Mouse (Mus musculus) CD4-positive naive resting alpha-beta T cell, adult 76 days (primary cell): ENCODE measurements around the gene Lbx1. TPM values are rescaled to one million over a fixed set of nuclear protein-coding genes. Genes with fewer than 3 reads are reported as not detected.

Experiments
- total RNA-seq: library from RNA; stranded (reverse); gene quantifications from one replicate; pipeline ENCODE4 v1.2.4, GENCODE M21; 2023

Lbx1 gene
- not detected for total RNA-seq

GRCm38 (mm10) chr19:45235766-45236362, at the start of gene Lbx1:
Gene Lbx1 (minus strand): TSS chr19:45235812.

Other genes starting within 250 kb of the Lbx1 start
- 0.35 TPM for gene Sema4g, start 246.7 kb downstream of the Lbx1 start, total RNA-seq
- gene Twnk, start 230.1 kb downstream of the Lbx1 start, total RNA-seq: 9.7 TPM
- gene Mrpl43, start 229.4 kb downstream of the Lbx1 start, total RNA-seq: 21.7 TPM
- gene Lzts2, start 221.4 kb downstream of the Lbx1 start, total RNA-seq: 2.4 TPM
- not detected for gene Pdzd7, start 190.1 kb downstream of the Lbx1 start, total RNA-seq
- 55.4 TPM for gene Sfxn3, start 188.3 kb downstream of the Lbx1 start, total RNA-seq
- 0.56 TPM for gene Kazald1, start 160.6 kb downstream of the Lbx1 start, total RNA-seq
- gene Tlx1, start 85.1 kb downstream of the Lbx1 start, total RNA-seq: not detected
- 15.8 TPM for gene Btrc, start 127.9 kb upstream of the Lbx1 start, total RNA-seq